Mouse (Mus musculus) liver, embryonic 15.5 days (tissue): Measurements from ENCODE around the gene Tatdn2. TPM values are rescaled to one million over a fixed set of nuclear protein-coding genes. Genes with fewer than 3 reads are reported as not detected.
"Not testable (repeated sequence)": the region's sequence is repeated elsewhere in the genome, so short reads cannot be mapped to it uniquely, and the experiment has no call there.

Source experiments
- ATAC-seq: fragments of 200-750 bp; cut with Nextera tagmentation; 2 replicates; pipeline ENCODE4 v1.8.0; 2017; ENCODE audit warnings: moderate number of reproducible peaks, mild to moderate bottlenecking, moderate library complexity; ENCODE audit not compliant: insufficient read depth
- H3K27ac ChIP-seq: fragments of 300-500 bp; sonication (generic); replicated peaks from 2 replicates; pipeline ENCODE4 v1.5.1; 2015; ENCODE audit warnings: mild to moderate bottlenecking, inconsistent platforms
- H3K27me3 ChIP-seq: fragments of 300-500 bp; sonication (generic); 2 replicates; pipeline ENCODE4 v1.6.1; 2015; ENCODE audit warnings: mild to moderate bottlenecking, inconsistent platforms
- H3K36me3 ChIP-seq: fragments of 300-500 bp; sonication (generic); replicated peaks from 2 replicates; pipeline ENCODE4 v1.6.1; 2015; ENCODE audit warnings: moderate library complexity, mild to moderate bottlenecking, inconsistent platforms
- H3K4me1 ChIP-seq: fragments of 300-500 bp; sonication (generic); replicated peaks from 2 replicates; pipeline ENCODE4 v1.6.1; 2015; ENCODE audit warnings: inconsistent platforms
- H3K4me2 ChIP-seq: fragments of 300-500 bp; sonication (generic); 2 replicates; pipeline ENCODE4 v1.6.1; 2015; ENCODE audit warnings: moderate library complexity, mild to moderate bottlenecking, inconsistent platforms
- H3K4me3 ChIP-seq: fragments of 300-500 bp; sonication (generic); replicated peaks from 2 replicates; pipeline ENCODE4 v1.5.1; 2015; ENCODE audit warnings: mild to moderate bottlenecking, inconsistent platforms
- H3K9ac ChIP-seq: fragments of 300-500 bp; sonication (generic); 2 replicates; pipeline ENCODE4 v1.6.1; 2015; ENCODE audit warnings: moderate library complexity, mild to moderate bottlenecking, inconsistent platforms
- H3K9me3 ChIP-seq: fragments of 300-500 bp; sonication (generic); replicated peaks from 2 replicates; pipeline ENCODE4 v1.6.1; 2016; ENCODE audit warnings: inconsistent platforms
- WGBS: fragments of 180-500 bp; shearing (Covaris S2); methylation state at CpG from one replicate; pipeline ENCODE4 v1.1.7; 2015; ENCODE audit warnings: mixed read lengths; ENCODE audit not compliant: insufficient replicate concordance; 5-methylcytosine and 5-hydroxymethylcytosine counted together
- polyA plus RNA-seq: library from polyadenylated mRNA; unstranded; fragments of >200 nt; fragmentation: Nextera tagmentation; extraction: Ambion mirVana; gene quantifications from 2 replicates; pipeline ENCODE4 v1.2.1, GENCODE M21; 2015

The Tatdn2 gene
- polyA plus RNA-seq, 1 experiment from 2014 or later = 0.77 TPM

DNA sequence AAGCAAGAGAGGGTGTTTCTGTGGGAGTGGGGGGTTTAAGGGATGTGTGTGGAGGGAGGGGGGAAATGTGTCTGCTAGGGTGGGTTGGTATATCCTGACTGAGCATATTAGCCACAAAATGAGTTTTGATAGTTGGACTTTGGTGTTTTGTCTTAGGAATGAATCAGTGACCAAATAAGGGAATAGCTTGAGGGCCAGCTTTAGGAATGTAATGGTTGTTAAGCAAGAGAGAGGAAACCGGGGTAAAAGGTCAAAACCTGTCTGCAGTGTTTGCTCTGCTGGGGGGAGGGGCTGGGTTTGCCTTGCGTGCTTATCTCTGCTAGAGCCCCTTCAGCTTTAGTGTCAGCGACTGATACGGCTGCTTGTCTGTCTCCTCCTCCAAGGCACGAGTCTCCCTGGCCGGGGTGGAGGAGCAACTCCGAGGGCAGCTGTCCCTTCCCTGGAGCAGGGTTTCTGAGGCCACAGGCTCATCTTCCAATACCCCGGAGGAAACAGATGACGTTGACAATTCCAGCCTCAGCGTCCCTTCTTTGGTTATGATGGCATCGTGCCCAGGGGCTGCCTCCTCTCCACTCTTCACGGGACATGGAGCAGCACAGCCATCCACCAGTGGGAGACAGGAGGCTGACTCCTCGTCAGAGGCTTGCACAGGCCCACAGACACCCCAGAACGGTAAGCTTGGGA is 6.3 kb upstream of the Tatdn2 start:
- H3K27me3 ChIP-seq = no peaks in the 10 kb centered on the region
- H3K4me2 ChIP-seq = peak overlapping the region; percentile 71
- no peaks in the 10 kb centered on the region for H3K9me3 ChIP-seq
- peak overlapping the region; percentile 63 for H3K9ac ChIP-seq
- under 1% methylated on average over 14 of the region's 14 CpGs for WGBS
- peak overlapping the region; percentile 97 for H3K27ac ChIP-seq
- peak overlapping the region; percentile 64 for H3K4me3 ChIP-seq
- peaks cover 46% of the 10 kb centered on the region for H3K36me3 ChIP-seq
- peaks cover 70% of the 10 kb centered on the region for H3K4me1 ChIP-seq
- ATAC-seq = peak; percentile 94

DNA sequence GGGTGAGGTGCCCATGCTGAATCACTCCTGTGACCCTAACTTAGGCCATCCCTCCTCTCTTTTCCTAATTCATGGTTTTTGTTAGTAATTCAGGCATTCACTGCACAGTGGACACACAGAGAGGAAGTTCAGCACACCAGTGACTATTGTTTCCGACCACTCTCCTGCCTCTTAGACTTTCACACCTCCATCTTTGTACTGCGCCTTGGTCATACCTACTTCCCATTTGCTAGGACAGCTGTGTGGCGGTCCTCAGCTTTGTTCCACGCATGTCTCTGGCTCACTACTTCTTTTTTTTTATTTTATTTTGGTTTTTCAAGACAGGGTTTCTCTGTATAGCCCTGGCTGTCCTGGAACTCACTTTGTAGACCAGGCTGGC is 5.8 kb upstream of the Tatdn2 start:
- 28% methylated on average over 4 of the region's 4 CpGs for WGBS
- peak overlapping the region; percentile 71 for H3K4me2 ChIP-seq
- H3K36me3 ChIP-seq = peaks cover 46% of the 10 kb centered on the region
- H3K9ac ChIP-seq = peak overlapping the region; percentile 63
- peaks cover 71% of the 10 kb centered on the region for H3K4me1 ChIP-seq
- H3K4me3 ChIP-seq = peak overlapping the region; percentile 64
- no peaks in the 10 kb centered on the region for H3K9me3 ChIP-seq
- no peaks in the 10 kb centered on the region for H3K27me3 ChIP-seq
- H3K27ac ChIP-seq = peak overlapping the region; percentile 97
- ATAC-seq = no peak

DNA sequence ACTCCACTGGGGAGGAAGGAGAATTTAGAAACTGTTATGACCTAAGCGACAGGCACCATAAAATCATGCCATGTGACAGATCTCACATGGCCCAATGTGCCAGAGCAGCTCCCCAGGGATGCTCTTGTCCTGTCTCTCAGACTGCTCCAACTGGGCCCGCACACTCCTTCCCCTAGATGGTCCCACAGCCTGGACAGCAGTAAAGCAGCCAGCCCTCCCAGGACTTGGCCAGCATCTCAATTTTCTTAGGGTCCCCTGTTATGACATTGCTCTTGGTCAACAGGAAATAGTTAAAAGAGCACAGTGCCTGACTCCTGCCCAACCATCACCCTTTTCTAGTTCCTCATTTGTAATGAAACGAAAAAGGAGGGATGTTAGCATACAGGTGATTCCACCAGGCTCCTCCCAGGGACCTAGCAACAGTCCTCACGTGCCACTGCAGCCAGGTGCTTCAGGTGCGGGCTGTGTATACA is 4.2 kb upstream of the Tatdn2 start:
- WGBS = 65% methylated on average over 5 of the region's 5 CpGs

GRCm38 (mm10) chr6:113693377-113693776 is 3.5 kb upstream of the Tatdn2 start:
- peaks cover 33% of the 10 kb centered on the region for H3K36me3 ChIP-seq
- peaks cover 83% of the 10 kb centered on the region for H3K4me1 ChIP-seq
- WGBS = 57% methylated on average over 5 of the region's 5 CpGs
- H3K27ac ChIP-seq = peak overlapping the region; percentile 34
- H3K27me3 ChIP-seq = no peaks in the 10 kb centered on the region
- H3K9ac ChIP-seq = no peak overlapping the region
- H3K4me3 ChIP-seq = peak overlapping the region; percentile 64; the same call in 1 of the 2 replicates
- H3K9me3 ChIP-seq = no peaks in the 10 kb centered on the region
- ATAC-seq = no peak
- H3K4me2 ChIP-seq = peak overlapping the region; percentile 71

More for the DNA sequence above, 4.2 kb upstream of the Tatdn2 start:
- Histone ChIP-seq H3K27me3 (no peaks in the 10 kb centered on the region), H3K4me1 (peaks cover 77% of the 10 kb centered on the region), H3K9me3 (no peaks in the 10 kb centered on the region), H3K36me3 (peaks cover 38% of the 10 kb centered on the region), H3K4me3 (peak overlapping the region; percentile 64), H3K4me2 (peak overlapping the region; percentile 71), H3K27ac (peak overlapping the region; percentile 34), H3K9ac (peak overlapping the region; percentile 16; the same call in 1 of the 2 replicates)
- ATAC-seq = no peak

DNA sequence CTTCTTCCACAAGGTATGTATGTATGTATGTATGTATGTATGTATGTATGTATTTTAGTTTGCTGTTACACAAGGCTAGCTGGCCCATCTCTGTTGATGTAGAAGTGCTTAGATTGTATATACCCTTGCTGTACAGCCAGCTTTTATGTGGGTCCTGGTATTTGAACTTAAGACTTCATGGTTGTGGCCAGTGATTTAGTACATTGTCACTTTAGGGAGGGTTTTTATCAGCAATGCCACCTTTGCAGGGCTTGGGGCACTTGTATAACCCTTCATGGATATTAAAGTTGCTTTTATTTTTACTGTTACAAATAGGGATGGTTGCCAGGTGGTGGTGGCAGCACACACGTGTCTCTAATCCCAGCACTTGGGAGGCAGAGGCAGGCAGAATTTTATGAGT is 1.6 kb upstream of the Tatdn2 start:
- 10% methylated on average over 1 of the region's 1 CpGs for WGBS
- Histone ChIP-seq H3K27ac (peak overlapping the region; percentile 99), H3K36me3 (peaks cover 40% of the 10 kb centered on the region), H3K4me1 (peaks cover 86% of the 10 kb centered on the region), H3K4me2 (peak overlapping the region; percentile 90), H3K4me3 (peak overlapping the region; percentile 85; the same call in 1 of the 2 replicates), H3K9me3 (no peaks in the 10 kb centered on the region), H3K27me3 (no peaks in the 10 kb centered on the region), H3K9ac (peak overlapping the region; percentile 37; the same call in 1 of the 2 replicates)
- no peak for ATAC-seq

- ATAC-seq = no peak
- Histone ChIP-seq H3K4me2 (peak overlapping the region; percentile 90), H3K36me3 (peaks cover 47% of the 10 kb centered on the region), H3K4me1 (peaks cover 86% of the 10 kb centered on the region), H3K9ac (peak overlapping the region; percentile 37), H3K4me3 (peak overlapping the region; percentile 85), H3K27me3 (no peaks in the 10 kb centered on the region), H3K27ac (peak overlapping the region; percentile 99), H3K9me3 (no peaks in the 10 kb centered on the region)
- 35% methylated on average over 4 of the region's 4 CpGs for WGBS
These were observed 989 bp upstream of the Tatdn2 start for GRCm38 (mm10) chr6:113695766-113696355.

- no peak for ATAC-seq
- peaks cover 58% of the 10 kb centered on the region for H3K36me3 ChIP-seq
- peak overlapping the region; percentile 99 for H3K27ac ChIP-seq
- H3K9ac ChIP-seq = peak overlapping the region; percentile 95
- H3K4me2 ChIP-seq = peak overlapping the region; percentile 90
- peak overlapping the region; percentile 85 for H3K4me3 ChIP-seq
- no peaks in the 10 kb centered on the region for H3K27me3 ChIP-seq
- under 1% methylated on average over 111 of the region's 113 CpGs for WGBS
- H3K4me1 ChIP-seq = peaks cover 77% of the 10 kb centered on the region
- H3K9me3 ChIP-seq = no peaks in the 10 kb centered on the region
These were observed 664 bp downstream of the Tatdn2 start for GRCm38 (mm10) chr6:113697222-113698205.

DNA sequence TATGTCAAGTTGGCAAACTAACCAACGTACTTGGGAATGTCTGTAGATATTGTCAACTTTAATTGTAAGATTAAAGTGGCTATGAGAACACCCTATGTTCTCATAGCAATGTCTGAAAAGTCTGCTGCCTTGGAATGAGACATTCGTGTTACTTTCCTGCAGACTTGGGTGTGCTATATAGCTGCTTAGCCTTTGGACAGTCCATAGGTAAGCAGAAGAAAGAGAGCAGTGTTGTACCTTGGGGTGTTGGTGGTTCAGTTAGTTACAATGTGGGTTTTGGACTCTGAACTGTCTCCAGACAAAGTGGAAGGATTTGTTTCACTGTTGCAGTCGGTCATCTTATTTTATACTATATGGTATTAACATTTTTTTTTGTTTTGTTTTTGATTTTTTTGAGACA is 15.9 kb downstream of the Tatdn2 start:
- H3K27me3 ChIP-seq = no peaks in the 10 kb centered on the region
- H3K4me2 ChIP-seq = no peak overlapping the region
- H3K27ac ChIP-seq = no peak overlapping the region
- H3K9me3 ChIP-seq = no peaks in the 10 kb centered on the region
- no peak overlapping the region for H3K4me3 ChIP-seq
- H3K36me3 ChIP-seq = peaks cover 99% of the 10 kb centered on the region
- H3K4me1 ChIP-seq = peaks cover 4% of the 10 kb centered on the region; the same call in 1 of the 2 replicates
- H3K9ac ChIP-seq = no peak overlapping the region
- 82% methylated on average over 3 of the region's 3 CpGs for WGBS
- ATAC-seq = no peak

GRCm38 (mm10) chr6:113713389-113713788 is 16.5 kb downstream of the Tatdn2 start:
- H3K36me3 ChIP-seq = peaks cover 98% of the 10 kb centered on the region
- ATAC-seq, H3K4me3 ChIP-seq, H3K4me2 ChIP-seq, H3K9me3 ChIP-seq, H3K27me3 ChIP-seq, H3K4me1 ChIP-seq, H3K9ac ChIP-seq, H3K27ac ChIP-seq: not testable (repeated sequence)
- WGBS = 91% methylated on average over 5 of the region's 5 CpGs

DNA sequence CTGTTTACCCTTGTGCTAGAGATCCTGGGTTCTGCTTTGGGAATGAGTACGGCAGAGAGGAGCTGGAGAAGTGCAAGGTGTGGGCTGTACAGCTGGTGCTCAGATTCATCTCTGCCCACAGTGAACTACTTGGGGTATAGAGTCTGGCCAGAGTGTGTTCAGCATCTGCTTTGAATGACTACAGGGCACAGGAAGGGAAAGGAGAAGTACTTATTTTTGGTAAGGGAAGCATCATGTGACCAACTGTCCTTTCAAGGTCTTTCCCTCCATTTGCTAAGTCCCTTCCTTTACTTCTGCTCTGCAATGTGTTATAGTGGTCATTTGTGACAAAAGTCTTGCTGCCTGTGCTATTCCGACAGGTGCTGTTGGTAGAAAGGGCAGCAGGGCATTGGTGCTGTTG is 17.4 kb downstream of the Tatdn2 start:
- Histone ChIP-seq H3K4me2 (no peak overlapping the region), H3K27ac (0 out of 2 replicates have a peak overlapping the region, but pooled peaks have one; percentile 34), H3K9me3 (no peaks in the 10 kb centered on the region), H3K9ac (no peak overlapping the region), H3K4me3 (no peak overlapping the region), H3K27me3 (no peaks in the 10 kb centered on the region), H3K36me3 (peaks cover 98% of the 10 kb centered on the region), H3K4me1 (peaks cover 11% of the 10 kb centered on the region)
- WGBS = 75% methylated on average over 2 of the region's 2 CpGs
- ATAC-seq = no peak
